Mouse (Mus musculus) intestine, embryonic 14.5 days (tissue): Measurements from ENCODE around the gene Slc37a1. TPM values are rescaled to one million over a fixed set of nuclear protein-coding genes. Genes with fewer than 3 reads are reported as not detected.

ENCODE experiments used
- ATAC-seq: fragments of 200-750 bp; cut with Nextera tagmentation; replicated peaks from 2 replicates; pipeline ENCODE4 v1.8.0; 2017; ENCODE audit warnings: low read depth, moderate number of reproducible peaks, moderate TSS enrichment, moderate library complexity; ENCODE audit not compliant: low FRiP score, low TSS enrichment
- DNase-seq: peaks from one replicate; pipeline ENCODE4 v3.0.0-alpha.2; 2018; ENCODE audit warnings: low spot score
- H3K27ac ChIP-seq: fragments of 300-500 bp; sonication (generic); 2 replicates; pipeline ENCODE4 v1.5.1; 2014; ENCODE audit warnings: low read depth, mild to moderate bottlenecking, control low read depth
- H3K27me3 ChIP-seq: fragments of 300-500 bp; sonication (generic); replicated peaks from 2 replicates; pipeline ENCODE4 v1.6.1; 2014; ENCODE audit warnings: low read length, control low read depth; ENCODE audit not compliant: control insufficient read depth, insufficient read depth
- H3K36me3 ChIP-seq: fragments of 300-500 bp; sonication (generic); 2 replicates; pipeline ENCODE4 v1.6.1; 2014; ENCODE audit warnings: low read length, control low read depth; ENCODE audit not compliant: control insufficient read depth, insufficient read depth
- H3K4me1 ChIP-seq: fragments of 300-500 bp; sonication (generic); replicated peaks from 2 replicates; pipeline ENCODE4 v1.6.1; 2014; ENCODE audit warnings: low read length, control low read depth, mixed read lengths; ENCODE audit not compliant: control insufficient read depth, insufficient read depth
- H3K4me2 ChIP-seq: fragments of 300-500 bp; sonication (generic); 2 replicates; pipeline ENCODE4 v1.6.1; 2014; ENCODE audit warnings: low read length
- H3K4me3 ChIP-seq: fragments of 300-500 bp; sonication (generic); 2 replicates; pipeline ENCODE4 v1.5.1; 2014; ENCODE audit warnings: low read depth, low read length, control low read depth, mixed read lengths
- H3K9ac ChIP-seq: fragments of 300-500 bp; sonication (generic); 2 replicates; pipeline ENCODE4 v1.6.1; 2014; ENCODE audit warnings: mild to moderate bottlenecking, low read length
- H3K9me3 ChIP-seq: fragments of 300-500 bp; sonication (generic); 2 replicates; pipeline ENCODE4 v1.6.1; 2016; ENCODE audit warnings: low read length, control low read depth; ENCODE audit not compliant: control insufficient read depth
- WGBS: fragments of 180-500 bp; shearing (Covaris S2); extraction: QIAGEN DNeasy Blood & Tissue Kit; methylation state at CpG from one replicate; pipeline ENCODE4 v1.1.7; 2014; 5-methylcytosine and 5-hydroxymethylcytosine counted together
- polyA plus RNA-seq: library from polyadenylated mRNA; unstranded; fragments of >200 nt; fragmentation: Nextera tagmentation; extraction: Ambion mirVana; gene quantifications from 2 replicates; pipeline ENCODE4 v1.2.1, GENCODE M21; 2014

The Slc37a1 gene
- polyA plus RNA-seq, 1 experiment from 2014 or later: 14.7 TPM

DNA sequence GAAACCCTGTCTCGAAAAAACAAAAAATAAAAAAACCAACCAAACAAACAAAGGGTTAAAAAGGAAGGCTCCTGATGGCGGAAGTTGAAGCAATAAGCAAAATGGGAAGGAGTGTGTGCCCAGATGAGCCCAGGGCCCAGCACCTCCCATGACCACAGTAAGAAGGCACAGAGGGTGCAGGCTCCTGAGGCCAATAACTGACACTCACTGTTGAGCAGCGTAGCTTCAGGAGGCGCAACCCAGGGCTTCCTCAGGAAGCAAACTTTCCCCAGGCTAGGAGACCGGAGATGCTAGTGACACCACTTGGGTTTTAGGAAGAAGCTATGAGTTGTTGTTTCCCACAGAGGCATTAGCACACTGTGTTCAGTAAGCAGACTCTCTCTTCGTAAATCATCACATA, 4.3 kb downstream of the Slc37a1 start:
- Histone ChIP-seq H3K27ac (no peak overlapping the region), H3K4me3 (no peak overlapping the region), H3K9ac (no peak overlapping the region), H3K36me3 (no peaks in the 10 kb centered on the region), H3K4me2 (no peak overlapping the region), H3K4me1 (0 out of 2 replicates have a peak, but pooled peaks cover 5% of the 10 kb centered on the region), H3K9me3 (no peaks in the 10 kb centered on the region), H3K27me3 (peaks cover 4% of the 10 kb centered on the region)
- DNase-seq (no peak), ATAC-seq (no peak)
- WGBS: 69% methylated on average over 6 of the region's 6 CpGs

DNA sequence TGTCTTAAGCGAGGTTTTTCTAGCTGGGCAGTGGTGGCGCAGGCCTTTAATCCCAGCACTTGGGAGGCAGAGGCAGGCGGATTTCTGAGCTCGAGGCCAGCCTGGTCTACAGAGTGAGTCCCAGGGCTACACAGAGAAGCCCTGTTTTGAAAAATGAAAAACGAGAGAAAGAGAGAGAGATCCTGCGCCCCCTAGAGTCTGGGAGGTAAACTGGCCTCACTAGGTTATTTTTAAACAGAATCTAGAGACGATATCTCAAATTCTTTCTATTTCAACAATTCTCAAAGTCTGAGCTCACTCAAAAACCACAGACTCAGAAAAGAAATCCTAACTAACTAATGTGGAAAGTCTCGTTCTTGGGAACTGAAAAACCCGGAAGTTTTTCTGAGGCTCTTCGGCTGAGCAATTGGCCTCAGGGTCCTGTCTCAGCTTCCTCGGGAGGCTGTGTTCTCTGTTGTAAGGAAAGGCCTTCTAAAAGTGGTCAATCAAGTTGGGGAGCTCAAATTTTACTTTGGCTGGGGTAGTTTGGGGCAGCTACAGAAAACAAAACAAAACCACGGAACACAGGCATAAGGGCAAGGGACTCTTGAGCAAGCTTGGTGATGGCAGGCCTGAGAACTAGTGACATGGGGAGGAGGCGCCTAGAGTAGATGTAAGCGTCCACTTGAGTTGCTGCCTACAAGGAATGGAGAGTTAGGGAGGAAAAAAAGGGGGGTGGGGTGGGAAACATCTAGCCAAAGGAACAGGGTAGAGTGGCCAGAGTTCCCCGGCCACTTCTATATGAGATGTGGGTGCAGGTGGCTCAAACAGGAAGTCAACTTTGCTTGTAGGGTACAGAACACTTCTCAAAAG, 8.0 kb downstream of the Slc37a1 start:
- H3K9me3 ChIP-seq: no peaks in the 10 kb centered on the region
- peaks cover 19% of the 10 kb centered on the region for H3K4me1 ChIP-seq
- H3K9ac ChIP-seq: no peak overlapping the region
- H3K4me2 ChIP-seq: no peak overlapping the region
- H3K36me3 ChIP-seq: no peaks in the 10 kb centered on the region
- WGBS: 84% methylated on average over 15 of the region's 15 CpGs
- no peak overlapping the region for H3K27ac ChIP-seq
- H3K27me3 ChIP-seq: peaks cover 14% of the 10 kb centered on the region
- no peak for DNase-seq
- no peak for ATAC-seq
- no peak overlapping the region for H3K4me3 ChIP-seq

DNA sequence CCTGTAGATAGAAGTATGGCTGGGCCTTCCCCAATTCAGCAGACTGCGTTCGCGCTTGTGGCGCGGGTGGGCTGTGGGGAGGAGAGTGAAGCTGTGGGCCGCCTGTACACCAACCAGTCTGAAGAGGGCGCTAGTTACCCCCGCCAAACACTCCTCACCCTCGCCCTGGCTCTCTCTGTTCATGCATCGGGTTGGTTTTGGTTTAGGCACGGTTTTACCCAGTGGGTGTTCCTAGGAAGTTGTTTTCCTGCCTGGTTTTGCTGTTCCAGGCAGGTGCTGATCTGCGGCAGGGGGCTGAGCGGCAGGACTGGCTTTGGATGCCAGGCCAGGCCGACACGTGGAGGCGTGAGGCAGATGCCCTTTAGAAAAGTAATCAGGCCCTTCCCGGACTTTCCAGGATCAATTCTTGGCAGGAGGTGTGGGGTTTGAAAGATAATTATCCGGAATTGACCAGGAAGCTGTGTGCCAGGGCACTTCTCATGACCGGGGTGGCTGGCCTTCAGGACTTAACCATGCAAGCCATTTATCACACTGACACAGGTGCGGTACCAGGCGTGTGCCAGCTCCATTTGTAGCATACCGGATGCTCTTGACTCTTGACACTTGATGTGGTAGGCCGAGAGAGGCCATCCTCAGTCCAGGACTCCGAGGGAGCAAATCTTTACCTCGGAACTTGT, 8.8 kb downstream of the Slc37a1 start:
- WGBS: 28% methylated on average over 25 of the region's 25 CpGs
- DNase-seq (no peak), ATAC-seq (peak; percentile 42)
- Histone ChIP-seq H3K27ac (0 out of 2 replicates have a peak overlapping the region, but pooled peaks have one; percentile 60), H3K27me3 (peaks cover 14% of the 10 kb centered on the region), H3K4me1 (peaks cover 19% of the 10 kb centered on the region), H3K9ac (peak overlapping the region; percentile 49; the same call in 1 of the 2 replicates), H3K4me2 (peak overlapping the region; percentile 98), H3K9me3 (no peaks in the 10 kb centered on the region), H3K4me3 (peak overlapping the region; percentile 51), H3K36me3 (no peaks in the 10 kb centered on the region)

DNA sequence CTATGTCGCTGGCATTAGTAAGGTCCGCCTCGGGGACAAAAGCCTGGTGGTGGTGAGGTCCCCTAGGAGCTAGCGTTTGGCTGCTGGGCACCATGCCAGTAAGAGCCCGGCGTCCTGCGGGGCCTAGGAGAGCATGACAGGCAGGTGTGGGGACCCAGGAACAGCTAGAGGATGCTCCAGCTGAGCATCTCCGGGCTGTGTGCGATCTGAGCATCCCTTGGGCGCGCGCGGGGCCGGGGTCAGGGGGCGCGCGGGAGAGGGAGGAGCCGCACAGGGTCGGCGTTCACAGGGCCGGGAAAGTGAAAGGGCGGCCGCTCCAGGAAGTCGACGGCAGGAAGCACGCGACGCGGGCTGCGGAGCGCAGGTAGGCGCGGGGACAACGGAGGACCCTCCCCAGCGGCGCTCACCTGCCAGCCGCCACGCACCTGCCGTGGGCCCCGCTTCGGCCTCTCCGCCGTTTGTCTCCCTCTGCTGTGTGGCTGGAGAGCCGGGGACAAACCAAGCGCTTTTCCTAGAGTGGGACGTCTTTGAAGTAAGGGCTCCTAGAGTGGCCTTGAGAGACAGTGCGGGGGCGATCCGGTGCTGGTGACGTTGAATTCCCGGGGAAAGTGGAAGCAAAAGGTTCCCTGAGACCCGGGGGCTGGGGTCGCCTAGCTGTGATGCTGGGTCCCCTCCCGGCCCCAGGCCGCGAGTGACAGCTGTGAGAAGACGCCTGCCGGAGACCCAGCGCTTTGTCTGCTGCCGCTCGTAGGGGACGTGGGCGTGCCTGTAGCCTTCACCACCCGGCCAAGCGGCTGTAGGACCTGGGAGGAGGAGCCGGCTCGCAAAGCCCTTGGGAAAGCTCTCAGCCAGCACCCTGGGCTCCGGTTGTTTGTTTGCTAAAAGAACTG, 9.5 kb downstream of the Slc37a1 start:
- under 1% methylated on average over 68 of the region's 68 CpGs for WGBS
- H3K4me3 ChIP-seq: peak overlapping the region; percentile 51
- H3K27ac ChIP-seq: peak overlapping the region; percentile 60
- ATAC-seq (peak; percentile 68), DNase-seq (peak; percentile 85)
- H3K27me3 ChIP-seq: peaks cover 14% of the 10 kb centered on the region
- no peaks in the 10 kb centered on the region for H3K36me3 ChIP-seq
- H3K9ac ChIP-seq: peak overlapping the region; percentile 49
- no peaks in the 10 kb centered on the region for H3K9me3 ChIP-seq
- peak overlapping the region; percentile 98 for H3K4me2 ChIP-seq
- H3K4me1 ChIP-seq: peaks cover 19% of the 10 kb centered on the region

DNA sequence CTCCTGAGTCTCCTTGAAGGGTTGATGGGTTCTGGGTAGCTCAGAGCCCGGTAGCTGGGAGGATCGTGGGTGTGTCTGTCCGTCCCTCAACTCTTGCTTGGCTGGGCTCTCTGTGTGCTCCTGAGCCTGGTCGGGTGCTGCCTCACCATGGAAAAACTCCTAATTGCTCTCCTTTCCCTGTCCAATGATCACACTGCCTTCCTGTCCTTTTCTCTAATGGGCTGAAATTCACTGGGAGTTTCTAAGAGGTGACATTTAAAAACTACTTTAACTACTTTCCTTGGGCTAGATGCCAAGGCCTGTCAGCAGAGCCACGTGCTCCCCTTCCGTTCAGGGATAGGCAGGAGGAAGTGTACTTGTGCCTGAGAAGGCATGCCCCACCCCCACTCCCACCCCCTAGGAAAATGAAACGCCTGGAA, 10.9 kb downstream of the Slc37a1 start:
- Histone ChIP-seq H3K27ac (no peak overlapping the region), H3K9me3 (no peaks in the 10 kb centered on the region), H3K4me2 (peak overlapping the region; percentile 98), H3K9ac (no peak overlapping the region), H3K4me3 (peak overlapping the region; percentile 51), H3K4me1 (peaks cover 19% of the 10 kb centered on the region), H3K27me3 (peaks cover 14% of the 10 kb centered on the region), H3K36me3 (no peaks in the 10 kb centered on the region)
- ATAC-seq (no peak), DNase-seq (no peak)
- WGBS: 4% methylated on average over 7 of the region's 7 CpGs

DNA sequence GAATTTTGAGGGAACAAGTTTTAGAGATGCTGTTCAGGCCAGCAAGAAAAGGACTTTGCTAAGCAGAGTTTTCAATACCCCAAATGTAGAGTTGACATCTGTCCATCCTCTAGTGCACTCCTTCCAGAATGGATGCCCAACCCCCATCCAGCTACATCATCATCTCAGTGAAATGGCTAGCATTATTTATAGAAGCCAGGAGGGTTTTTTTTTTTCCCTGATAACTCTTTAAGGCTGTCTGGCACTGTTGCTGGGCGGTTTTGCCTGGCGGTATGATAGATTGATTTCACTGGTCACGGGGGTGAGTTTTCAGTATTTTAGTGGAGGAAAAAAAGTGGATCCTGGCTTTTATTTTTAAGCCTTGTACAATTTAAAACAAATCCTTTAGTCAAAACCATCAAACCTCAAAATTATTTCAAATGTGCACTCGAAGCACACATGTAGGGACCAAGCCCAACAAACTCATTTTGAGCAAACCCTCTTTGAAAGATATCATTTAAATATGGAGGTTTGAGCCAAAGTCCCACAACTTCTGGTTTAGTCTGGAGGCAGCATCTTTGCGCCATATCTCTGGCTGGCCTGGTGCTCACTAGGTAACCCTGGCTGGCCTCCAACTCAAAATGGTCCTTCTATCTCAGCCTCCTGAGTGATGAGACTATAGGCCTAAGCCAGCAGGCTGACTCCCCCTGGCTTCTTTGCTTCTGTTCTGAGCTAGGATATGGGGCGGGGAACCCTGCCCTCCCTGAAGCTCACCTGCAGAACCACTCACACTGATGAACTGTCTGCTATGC, 12.0 kb downstream of the Slc37a1 start:
- no peaks in the 10 kb centered on the region for H3K9me3 ChIP-seq
- DNase-seq: no peak
- 77% methylated on average over 6 of the region's 6 CpGs for WGBS
- H3K27me3 ChIP-seq: peaks cover 14% of the 10 kb centered on the region
- no peak overlapping the region for H3K9ac ChIP-seq
- no peaks in the 10 kb centered on the region for H3K36me3 ChIP-seq
- ATAC-seq: no peak
- H3K4me1 ChIP-seq: peaks cover 19% of the 10 kb centered on the region
- no peak overlapping the region for H3K4me2 ChIP-seq
- H3K27ac ChIP-seq: no peak overlapping the region
- no peak overlapping the region for H3K4me3 ChIP-seq

DNA sequence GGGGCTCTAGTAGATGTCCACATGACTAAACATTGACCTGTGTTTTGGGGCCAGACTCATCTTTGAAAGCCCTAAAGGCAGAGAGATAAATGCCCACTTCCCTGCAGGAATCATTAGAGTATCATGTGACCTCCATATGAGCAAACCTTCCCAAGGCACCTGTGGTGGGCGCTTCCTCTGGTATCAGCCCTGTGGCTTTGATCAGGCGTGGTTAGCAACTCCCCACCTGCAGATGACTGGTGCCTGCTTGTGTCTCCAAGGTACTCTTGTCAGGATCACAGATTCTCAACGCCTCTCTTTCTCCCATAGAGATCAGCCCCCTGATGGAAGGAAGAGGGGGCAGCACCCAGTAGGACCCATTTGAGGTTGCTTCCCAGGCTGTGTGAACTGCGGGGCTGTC, 13.4 kb downstream of the Slc37a1 start:
- Histone ChIP-seq H3K9me3 (no peaks in the 10 kb centered on the region), H3K4me3 (no peak overlapping the region), H3K9ac (no peak overlapping the region), H3K36me3 (no peaks in the 10 kb centered on the region), H3K4me1 (peaks cover 22% of the 10 kb centered on the region), H3K27me3 (peaks cover 14% of the 10 kb centered on the region), H3K27ac (no peak overlapping the region), H3K4me2 (no peak overlapping the region)
- DNase-seq: no peak
- 87% methylated on average over 4 of the region's 4 CpGs for WGBS
- ATAC-seq: no peak

DNA sequence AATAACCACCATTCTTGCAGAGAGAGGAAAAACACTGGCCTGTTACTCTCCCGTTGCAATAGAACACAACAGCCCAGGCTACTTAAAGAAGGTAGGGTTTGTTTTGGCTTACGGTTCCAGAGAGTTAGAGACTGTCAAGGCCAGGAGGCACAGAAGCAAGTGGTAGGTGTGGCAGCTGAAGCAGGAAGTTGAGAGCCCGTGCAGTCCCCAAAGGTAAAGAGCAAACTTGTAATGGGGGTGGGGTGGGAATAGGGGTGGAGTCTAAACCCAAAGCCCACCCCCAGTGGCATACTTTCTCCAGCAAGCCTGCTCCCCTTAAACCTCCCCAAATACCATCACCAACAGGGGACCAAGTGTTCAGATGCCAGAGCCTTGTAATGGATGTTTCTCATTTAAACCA, 14.1 kb downstream of the Slc37a1 start:
- DNase-seq: no peak
- no peak for ATAC-seq

More for the DNA sequence above, 14.1 kb downstream of the Slc37a1 start:
- Histone ChIP-seq H3K4me1 (peaks cover 23% of the 10 kb centered on the region), H3K9me3 (no peaks in the 10 kb centered on the region), H3K4me2 (no peak overlapping the region), H3K9ac (no peak overlapping the region), H3K27ac (no peak overlapping the region), H3K27me3 (peaks cover 11% of the 10 kb centered on the region), H3K36me3 (no peaks in the 10 kb centered on the region), H3K4me3 (no peak overlapping the region)
- 66% methylated on average over 3 of the region's 3 CpGs for WGBS
